Mouse (Mus musculus): ENCODE results near the gene Zfp90. TPM values are rescaled to one million over a fixed set of nuclear protein-coding genes. Genes with fewer than 3 reads are reported as not detected.
"Not testable (repeated sequence)": the region's sequence is repeated elsewhere in the genome, so short reads cannot be mapped to it uniquely, and the experiment has no call there.

Zfp90 gene
- polyA plus RNA-seq, 1 experiment from 2014 or later, result 31.4 TPM

GRCm38 (mm10) chr8:106411783-106412451 lies 3.2 kb upstream of the Zfp90 start:
- DNase-seq (ENCODE audit: low spot score), result peak; percentile 78
- Histone ChIP-seq H3K4me1 (replicated peaks; ENCODE audit: control insufficient read depth, insufficient read depth, low read length) (no peaks in the 10 kb centered on the region), H3K4me2 (replicated peaks; ENCODE audit: low read depth, low read length) (no peak overlapping the region), H3K27me3 (ENCODE audit: control insufficient read depth, insufficient read depth, low read length) (no peaks in the 10 kb centered on the region), H3K9ac (ENCODE audit: low read depth, low read length) (no peak overlapping the region), H3K9me3 (ENCODE audit: control insufficient read depth, low read length) (no peaks in the 10 kb centered on the region), H3K27ac (ENCODE audit: low read depth, low read length) (no peak overlapping the region), H3K36me3 (ENCODE audit: control insufficient read depth, insufficient read depth, low read length) (no peaks in the 10 kb centered on the region), H3K4me3 (ENCODE audit: low read depth, low read length) (no peak overlapping the region)
- 21% methylated on average over 14 of the region's 14 CpGs for WGBS
- ATAC-seq (ENCODE audit: low FRiP score), result no peak

GRCm38 (mm10) chr8:106417692-106418091 lies 2.6 kb downstream of the Zfp90 start:
- H3K27ac ChIP-seq (ENCODE audit: low read depth, low read length), result no peak overlapping the region
- peaks cover 33% of the 10 kb centered on the region for H3K36me3 ChIP-seq (ENCODE audit: control insufficient read depth, insufficient read depth, low read length)
- ATAC-seq (ENCODE audit: low FRiP score), result no peak
- H3K4me3 ChIP-seq (ENCODE audit: low read depth, low read length), result no peak overlapping the region
- H3K4me2 ChIP-seq (replicated peaks; ENCODE audit: low read depth, low read length), result no peak overlapping the region
- DNase-seq (ENCODE audit: low spot score), result no peak
- H3K9me3 ChIP-seq (ENCODE audit: control insufficient read depth, low read length), result peaks cover 5% of the 10 kb centered on the region
- no peaks in the 10 kb centered on the region for H3K4me1 ChIP-seq (replicated peaks; ENCODE audit: control insufficient read depth, insufficient read depth, low read length)
- 95% methylated on average over 5 of the region's 5 CpGs for WGBS
- no peak overlapping the region for H3K9ac ChIP-seq (ENCODE audit: low read depth, low read length)
- no peaks in the 10 kb centered on the region for H3K27me3 ChIP-seq (ENCODE audit: control insufficient read depth, insufficient read depth, low read length)

- Histone ChIP-seq H3K27ac (ENCODE audit: low read depth, low read length) (no peak overlapping the region), H3K4me1 (replicated peaks; ENCODE audit: control insufficient read depth, insufficient read depth, low read length) (no peaks in the 10 kb centered on the region), H3K9me3 (ENCODE audit: control insufficient read depth, low read length) (peaks cover 3% of the 10 kb centered on the region; the same call in 1 of the 2 replicates), H3K9ac (ENCODE audit: low read depth, low read length) (no peak overlapping the region), H3K4me2 (replicated peaks; ENCODE audit: low read depth, low read length) (no peak overlapping the region), H3K36me3 (ENCODE audit: control insufficient read depth, insufficient read depth, low read length) (peaks cover 5% of the 10 kb centered on the region), H3K4me3 (ENCODE audit: low read depth, low read length) (no peak overlapping the region), H3K27me3 (ENCODE audit: control insufficient read depth, insufficient read depth, low read length) (no peaks in the 10 kb centered on the region; the same call in 1 of the 2 replicates)
- ATAC-seq (ENCODE audit: low FRiP score) (no peak), DNase-seq (ENCODE audit: low spot score) (no peak)
- 39% methylated on average over 12 of the region's 12 CpGs for WGBS
These were observed 16.0 kb downstream of the Zfp90 start for GRCm38 (mm10) chr8:106431088-106431487.

GRCm38 (mm10) chr8:106431952-106432351 lies 16.8 kb downstream of the Zfp90 start:
- H3K4me2 ChIP-seq (replicated peaks; ENCODE audit: low read depth, low read length); H3K4me3 ChIP-seq (ENCODE audit: low read depth, low read length); H3K27ac ChIP-seq (ENCODE audit: low read depth, low read length); H3K27me3 ChIP-seq (ENCODE audit: control insufficient read depth, insufficient read depth, low read length); H3K9me3 ChIP-seq (ENCODE audit: control insufficient read depth, low read length); H3K9ac ChIP-seq (ENCODE audit: low read depth, low read length); H3K36me3 ChIP-seq (ENCODE audit: control insufficient read depth, insufficient read depth, low read length); H3K4me1 ChIP-seq (replicated peaks; ENCODE audit: control insufficient read depth, insufficient read depth, low read length); ATAC-seq (ENCODE audit: low FRiP score); DNase-seq (ENCODE audit: low spot score): not testable (repeated sequence)
- 63% methylated on average over 10 of the region's 10 CpGs for WGBS

- H3K27me3 ChIP-seq (ENCODE audit: control insufficient read depth, insufficient read depth, low read length), result no peaks in the 10 kb centered on the region; the same call in 1 of the 2 replicates
- ATAC-seq (ENCODE audit: low FRiP score), result no peak
- peak overlapping the region; percentile 26; the same call in 1 of the 2 replicates for H3K4me3 ChIP-seq (ENCODE audit: low read depth, low read length)
- H3K9ac ChIP-seq (ENCODE audit: low read depth, low read length), result 0 out of 2 replicates have a peak overlapping the region, but pooled peaks have one; percentile 52
- 14% methylated on average over 20 of the region's 20 CpGs for WGBS
- no peaks in the 10 kb centered on the region for H3K36me3 ChIP-seq (ENCODE audit: control insufficient read depth, insufficient read depth, low read length)
- no peaks in the 10 kb centered on the region for H3K4me1 ChIP-seq (replicated peaks; ENCODE audit: control insufficient read depth, insufficient read depth, low read length)
- H3K27ac ChIP-seq (ENCODE audit: low read depth, low read length), result no peak overlapping the region
- H3K9me3 ChIP-seq (ENCODE audit: control insufficient read depth, low read length), result no peaks in the 10 kb centered on the region
- DNase-seq (ENCODE audit: low spot score), result peak; percentile 93
- H3K4me2 ChIP-seq (replicated peaks; ENCODE audit: low read depth, low read length), result peak overlapping the region; percentile 37
These were observed 17.9 kb downstream of the Zfp90 start for GRCm38 (mm10) chr8:106432954-106433570.

GRCm38 (mm10) chr8:106433667-106434066 lies 18.5 kb downstream of the Zfp90 start:
- H3K9me3 ChIP-seq (ENCODE audit: control insufficient read depth, low read length), result no peaks in the 10 kb centered on the region
- DNase-seq (ENCODE audit: low spot score), result no peak
- no peak for ATAC-seq (ENCODE audit: low FRiP score)

GRCm38 (mm10) chr8:106437781-106438180 lies 22.7 kb downstream of the Zfp90 start:
- Histone ChIP-seq H3K27me3 (ENCODE audit: control insufficient read depth, insufficient read depth, low read length) (no peaks in the 10 kb centered on the region), H3K4me2 (replicated peaks; ENCODE audit: low read depth, low read length) (no peak overlapping the region), H3K36me3 (ENCODE audit: control insufficient read depth, insufficient read depth, low read length) (no peaks in the 10 kb centered on the region), H3K27ac (ENCODE audit: low read depth, low read length) (no peak overlapping the region), H3K4me3 (ENCODE audit: low read depth, low read length) (no peak overlapping the region), H3K9me3 (ENCODE audit: control insufficient read depth, low read length) (no peaks in the 10 kb centered on the region), H3K4me1 (replicated peaks; ENCODE audit: control insufficient read depth, insufficient read depth, low read length) (no peaks in the 10 kb centered on the region), H3K9ac (ENCODE audit: low read depth, low read length) (no peak overlapping the region)
- DNase-seq (ENCODE audit: low spot score) (no peak), ATAC-seq (ENCODE audit: low FRiP score) (no peak)
- WGBS, result 85% methylated on average over 3 of the region's 3 CpGs

More at GRCm38 (mm10) chr8:106433667-106434066, 18.5 kb downstream of the Zfp90 start:
- Histone ChIP-seq H3K36me3 (ENCODE audit: control insufficient read depth, insufficient read depth, low read length) (no peaks in the 10 kb centered on the region), H3K4me1 (replicated peaks; ENCODE audit: control insufficient read depth, insufficient read depth, low read length) (no peaks in the 10 kb centered on the region), H3K9ac (ENCODE audit: low read depth, low read length) (no peak overlapping the region), H3K27me3 (ENCODE audit: control insufficient read depth, insufficient read depth, low read length) (no peaks in the 10 kb centered on the region; the same call in 1 of the 2 replicates), H3K4me3 (ENCODE audit: low read depth, low read length) (no peak overlapping the region), H3K27ac (ENCODE audit: low read depth, low read length) (no peak overlapping the region), H3K4me2 (replicated peaks; ENCODE audit: low read depth, low read length) (no peak overlapping the region)
- WGBS, result 47% methylated on average over 1 of the region's 1 CpGs

GRCm38 (mm10) chr8:106440146-106440545 lies 25.0 kb downstream of the Zfp90 start:
- Histone ChIP-seq H3K4me1 (replicated peaks; ENCODE audit: control insufficient read depth, insufficient read depth, low read length) (no peaks in the 10 kb centered on the region), H3K9ac (ENCODE audit: low read depth, low read length) (no peak overlapping the region)
- 88% methylated on average over 3 of the region's 3 CpGs for WGBS

GRCm38 (mm10) chr8:106442740-106443139 lies 27.6 kb downstream of the Zfp90 start:
- Histone ChIP-seq H3K27me3 (ENCODE audit: control insufficient read depth, insufficient read depth, low read length) (no peaks in the 10 kb centered on the region), H3K4me2 (replicated peaks; ENCODE audit: low read depth, low read length) (no peak overlapping the region), H3K27ac (ENCODE audit: low read depth, low read length) (no peak overlapping the region), H3K36me3 (ENCODE audit: control insufficient read depth, insufficient read depth, low read length) (no peaks in the 10 kb centered on the region), H3K4me1 (replicated peaks; ENCODE audit: control insufficient read depth, insufficient read depth, low read length) (no peaks in the 10 kb centered on the region), H3K4me3 (ENCODE audit: low read depth, low read length) (no peak overlapping the region), H3K9ac (ENCODE audit: low read depth, low read length) (no peak overlapping the region), H3K9me3 (ENCODE audit: control insufficient read depth, low read length) (no peaks in the 10 kb centered on the region)
- no peak for DNase-seq (ENCODE audit: low spot score)
- 84% methylated on average over 1 of the region's 1 CpGs for WGBS
- no peak for ATAC-seq (ENCODE audit: low FRiP score)

More at GRCm38 (mm10) chr8:106440146-106440545, 25.0 kb downstream of the Zfp90 start:
- no peak overlapping the region for H3K4me3 ChIP-seq (ENCODE audit: low read depth, low read length)
- H3K9me3 ChIP-seq (ENCODE audit: control insufficient read depth, low read length), result no peaks in the 10 kb centered on the region
- no peaks in the 10 kb centered on the region for H3K36me3 ChIP-seq (ENCODE audit: control insufficient read depth, insufficient read depth, low read length)
- no peak overlapping the region for H3K4me2 ChIP-seq (replicated peaks; ENCODE audit: low read depth, low read length)
- no peaks in the 10 kb centered on the region for H3K27me3 ChIP-seq (ENCODE audit: control insufficient read depth, insufficient read depth, low read length)
- ATAC-seq (ENCODE audit: low FRiP score), result no peak
- DNase-seq (ENCODE audit: low spot score), result no peak
- H3K27ac ChIP-seq (ENCODE audit: low read depth, low read length), result no peak overlapping the region

Data from hindbrain, embryonic 11.5 days (tissue).